Mouse (Mus musculus) midbrain, embryonic 16.5 days (tissue): ENCODE results near the gene Lancl1. TPM values are rescaled to one million over a fixed set of nuclear protein-coding genes. Genes with fewer than 3 reads are reported as not detected.

Experiments used
- ATAC-seq: fragments of 200-750 bp; cut with Nextera tagmentation; 2 replicates; pipeline ENCODE4 v1.8.0; 2017; ENCODE audit warnings: moderate TSS enrichment
- H3K27ac ChIP-seq: fragments of 300-500 bp; sonication (generic); 2 replicates; pipeline ENCODE4 v1.5.1; 2014; ENCODE audit warnings: mild to moderate bottlenecking, low read length, mixed read lengths
- H3K27me3 ChIP-seq: fragments of 300-500 bp; sonication (generic); 2 replicates; pipeline ENCODE4 v1.6.1; 2014; ENCODE audit warnings: low read depth, low read length, mixed read lengths; ENCODE audit not compliant: control insufficient read depth, insufficient read depth
- H3K36me3 ChIP-seq: fragments of 300-500 bp; sonication (generic); 2 replicates; pipeline ENCODE4 v1.6.1; 2014; ENCODE audit warnings: mild to moderate bottlenecking, low read length, moderate library complexity, mixed read lengths; ENCODE audit not compliant: control insufficient read depth, insufficient read depth
- H3K4me1 ChIP-seq: fragments of 300-500 bp; sonication (generic); 2 replicates; pipeline ENCODE4 v1.6.1; 2014; ENCODE audit warnings: mild to moderate bottlenecking, low read length, mixed read lengths; ENCODE audit not compliant: control insufficient read depth, insufficient read depth
- H3K4me2 ChIP-seq: fragments of 300-500 bp; sonication (generic); 2 replicates; pipeline ENCODE4 v1.6.1; 2014; ENCODE audit warnings: mild to moderate bottlenecking, low read length, mixed read lengths
- H3K4me3 ChIP-seq: fragments of 300-500 bp; sonication (generic); 2 replicates; pipeline ENCODE4 v1.5.1; 2014; ENCODE audit warnings: low read depth, mild to moderate bottlenecking, low read length, moderate library complexity, mixed read lengths
- H3K9ac ChIP-seq: fragments of 300-500 bp; sonication (generic); 2 replicates; pipeline ENCODE4 v1.6.1; 2014; ENCODE audit warnings: low read depth, low read length, mixed read lengths
- H3K9me3 ChIP-seq: fragments of 300-500 bp; sonication (generic); replicated peaks from 2 replicates; pipeline ENCODE4 v1.6.1; 2014; ENCODE audit warnings: mild to moderate bottlenecking, low read length, mixed read lengths; ENCODE audit not compliant: control insufficient read depth, poor library complexity, severe bottlenecking
- WGBS: fragments of 180-500 bp; shearing (Covaris S2); extraction: QIAGEN DNeasy Blood & Tissue Kit; methylation state at CpG from one replicate; pipeline ENCODE4 v1.1.7; 2014; 5-methylcytosine and 5-hydroxymethylcytosine counted together
- polyA plus RNA-seq: library from polyadenylated mRNA; unstranded; fragments of >200 nt; fragmentation: Nextera tagmentation; extraction: Ambion mirVana; gene quantifications from 2 replicates; pipeline ENCODE4 v1.2.1, GENCODE M21; 2015

The Lancl1 gene
- polyA plus RNA-seq, 1 experiment from 2014 or later, result 172 TPM

- Histone ChIP-seq H3K4me2 (no peak overlapping the region), H3K36me3 (no peaks in the 10 kb centered on the region), H3K9ac (no peak overlapping the region), H3K4me3 (no peak overlapping the region), H3K27ac (no peak overlapping the region), H3K27me3 (no peaks in the 10 kb centered on the region), H3K9me3 (no peaks in the 10 kb centered on the region), H3K4me1 (no peaks in the 10 kb centered on the region)
- ATAC-seq, result no peak
- 75% methylated on average over 4 of the region's 4 CpGs for WGBS
Measured at GRCm38 (mm10) chr1:67052721-67053120, 14.0 kb upstream of the Lancl1 start.

- Histone ChIP-seq H3K9ac (no peak overlapping the region), H3K27me3 (no peaks in the 10 kb centered on the region), H3K4me1 (no peaks in the 10 kb centered on the region), H3K9me3 (no peaks in the 10 kb centered on the region), H3K4me3 (no peak overlapping the region), H3K4me2 (no peak overlapping the region), H3K36me3 (no peaks in the 10 kb centered on the region), H3K27ac (no peak overlapping the region)
- ATAC-seq, result no peak
- WGBS, result 63% methylated on average over 1 of the region's 1 CpGs
Measured at GRCm38 (mm10) chr1:67049600-67049999, 10.9 kb upstream of the Lancl1 start.

- no peak for ATAC-seq
- Histone ChIP-seq H3K4me1 (no peaks in the 10 kb centered on the region), H3K4me2 (no peak overlapping the region), H3K36me3 (no peaks in the 10 kb centered on the region), H3K9ac (no peak overlapping the region), H3K27ac (no peak overlapping the region), H3K4me3 (no peak overlapping the region), H3K9me3 (no peaks in the 10 kb centered on the region), H3K27me3 (no peaks in the 10 kb centered on the region)
- WGBS, result 84% methylated on average over 4 of the region's 4 CpGs
Measured at GRCm38 (mm10) chr1:67048696-67049095, 10.0 kb upstream of the Lancl1 start.

GRCm38 (mm10) chr1:67045100-67045499 is 6.4 kb upstream of the Lancl1 start:
- 54% methylated on average over 1 of the region's 1 CpGs for WGBS
- H3K27ac ChIP-seq, result no peak overlapping the region
- no peaks in the 10 kb centered on the region for H3K27me3 ChIP-seq
- no peaks in the 10 kb centered on the region for H3K9me3 ChIP-seq
- H3K4me1 ChIP-seq, result no peaks in the 10 kb centered on the region
- no peak overlapping the region for H3K9ac ChIP-seq
- no peaks in the 10 kb centered on the region for H3K36me3 ChIP-seq
- H3K4me2 ChIP-seq, result no peak overlapping the region
- ATAC-seq, result no peak
- H3K4me3 ChIP-seq, result no peak overlapping the region

- 86% methylated on average over 7 of the region's 7 CpGs for WGBS
- no peaks in the 10 kb centered on the region for H3K27me3 ChIP-seq
- peaks cover 9% of the 10 kb centered on the region for H3K4me1 ChIP-seq
- no peak overlapping the region for H3K27ac ChIP-seq
- H3K9me3 ChIP-seq, result no peaks in the 10 kb centered on the region
- H3K36me3 ChIP-seq, result no peaks in the 10 kb centered on the region
- H3K9ac ChIP-seq, result no peak overlapping the region
- ATAC-seq, result no peak
- no peak overlapping the region for H3K4me2 ChIP-seq
- no peak overlapping the region for H3K4me3 ChIP-seq
Measured at GRCm38 (mm10) chr1:67042583-67042982, 3.9 kb upstream of the Lancl1 start.

GRCm38 (mm10) chr1:67039083-67039482 is 411 bp upstream of the Lancl1 start:
- H3K27ac ChIP-seq, result no peak overlapping the region
- no peaks in the 10 kb centered on the region for H3K27me3 ChIP-seq
- H3K36me3 ChIP-seq, result peaks cover 3% of the 10 kb centered on the region
- H3K9me3 ChIP-seq, result no peaks in the 10 kb centered on the region
- ATAC-seq, result peak; percentile 43; the same call in 1 of the 2 replicates
- peak overlapping the region; percentile 99 for H3K4me3 ChIP-seq
- H3K9ac ChIP-seq, result peak overlapping the region; percentile 96; the same call in 1 of the 2 replicates
- under 1% methylated on average over 5 of the region's 5 CpGs for WGBS
- peak overlapping the region; percentile 77 for H3K4me2 ChIP-seq
- H3K4me1 ChIP-seq, result peaks cover 17% of the 10 kb centered on the region

GRCm38 (mm10) chr1:67037198-67037597 is 1.5 kb downstream of the Lancl1 start:
- Histone ChIP-seq H3K9ac (no peak overlapping the region), H3K4me3 (no peak overlapping the region), H3K27me3 (no peaks in the 10 kb centered on the region), H3K36me3 (peaks cover 22% of the 10 kb centered on the region), H3K4me1 (peaks cover 17% of the 10 kb centered on the region), H3K9me3 (no peaks in the 10 kb centered on the region), H3K4me2 (peak overlapping the region; percentile 13; the same call in 1 of the 2 replicates), H3K27ac (no peak overlapping the region)
- no peak for ATAC-seq

GRCm38 (mm10) chr1:67033278-67033677 is 5.4 kb downstream of the Lancl1 start:
- Histone ChIP-seq H3K9me3 (no peaks in the 10 kb centered on the region), H3K4me3 (no peak overlapping the region), H3K9ac (no peak overlapping the region), H3K4me1 (peaks cover 13% of the 10 kb centered on the region), H3K36me3 (peaks cover 41% of the 10 kb centered on the region), H3K27me3 (no peaks in the 10 kb centered on the region), H3K4me2 (no peak overlapping the region), H3K27ac (no peak overlapping the region)
- ATAC-seq, result no peak
- WGBS, result 91% methylated on average over 7 of the region's 7 CpGs

- no peaks in the 10 kb centered on the region for H3K9me3 ChIP-seq
Measured at GRCm38 (mm10) chr1:67026927-67027511, 11.7 kb downstream of the Lancl1 start.

More at GRCm38 (mm10) chr1:67026927-67027511, 11.7 kb downstream of the Lancl1 start:
- Histone ChIP-seq H3K4me1 (no peaks in the 10 kb centered on the region), H3K9ac (no peak overlapping the region), H3K4me2 (no peak overlapping the region), H3K36me3 (peaks cover 28% of the 10 kb centered on the region), H3K27ac (no peak overlapping the region), H3K4me3 (no peak overlapping the region), H3K27me3 (no peaks in the 10 kb centered on the region)
- 88% methylated on average over 6 of the region's 6 CpGs for WGBS
- no peak for ATAC-seq
